Mouse (Mus musculus) spleen, embryonic (tissue): Measurements from ENCODE around the gene Pak1.

Experiments used
- CTCF ChIA-PET: fragments of 350-600 bp; sonication (Branson Sonifier 250); formaldehyde crosslinking; loops from one replicate; lab custom pipeline; 2022; lab: Charles Lee

Pak1 gene

GRCm38 (mm10) chr7:97775923-97776322 is 12.4 kb upstream of the Pak1 start:
- CTCF ChIA-PET = interaction anchor here (0.6 kb wide), 1 partner anchor 35 kb away, joined by 3 read pairs; no protein-coding TSS in a partner anchor

- CTCF ChIA-PET = no interaction called here
These were observed 11.2 kb upstream of the Pak1 start for GRCm38 (mm10) chr7:97777191-97777590.

DNA sequence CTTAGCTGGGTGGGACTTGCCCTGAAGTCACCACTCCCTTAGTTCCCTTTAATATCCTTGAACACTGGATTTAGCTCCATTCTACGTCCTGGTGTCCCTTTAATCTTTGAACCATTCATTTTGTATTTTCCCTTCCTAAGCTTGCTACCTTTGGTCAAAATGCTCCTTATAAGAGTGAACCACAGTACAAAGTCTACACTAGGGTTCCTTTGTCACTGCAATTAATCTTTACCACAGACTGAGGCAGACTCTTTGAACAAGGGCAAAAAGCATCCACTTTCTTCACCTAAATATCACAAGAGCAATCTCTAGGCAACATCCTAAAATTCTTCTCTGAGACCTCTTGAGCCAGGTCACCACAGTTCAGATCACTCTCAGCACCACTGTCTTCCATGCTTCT is 8.1 kb upstream of the Pak1 start:
- CTCF ChIA-PET = no interaction called here

- CTCF ChIA-PET = no interaction called here
These were observed 7.5 kb upstream of the Pak1 start for GRCm38 (mm10) chr7:97780815-97781214.

- CTCF ChIA-PET = no interaction called here
These were observed 6.8 kb upstream of the Pak1 start for GRCm38 (mm10) chr7:97781496-97781895.

DNA sequence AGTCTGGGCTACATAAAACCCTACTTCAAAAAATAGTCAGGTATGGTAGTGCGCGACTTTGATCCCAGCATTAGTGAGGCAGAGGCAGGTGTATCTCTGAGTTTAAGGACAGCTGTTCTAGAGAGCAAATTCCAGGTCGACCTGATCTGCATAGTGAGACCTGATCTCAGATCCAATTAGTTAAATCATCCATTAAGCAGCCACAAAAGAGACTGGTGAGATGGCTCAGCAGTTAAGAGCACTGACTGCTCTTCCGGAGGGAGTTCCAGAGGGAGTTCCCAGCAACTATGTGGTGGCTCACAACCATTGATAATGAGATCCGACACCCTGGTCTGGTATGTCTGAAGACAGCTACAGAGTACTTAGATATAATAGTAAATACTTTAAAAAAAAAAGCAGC is 4.8 kb upstream of the Pak1 start:
- CTCF ChIA-PET = no interaction called here

DNA sequence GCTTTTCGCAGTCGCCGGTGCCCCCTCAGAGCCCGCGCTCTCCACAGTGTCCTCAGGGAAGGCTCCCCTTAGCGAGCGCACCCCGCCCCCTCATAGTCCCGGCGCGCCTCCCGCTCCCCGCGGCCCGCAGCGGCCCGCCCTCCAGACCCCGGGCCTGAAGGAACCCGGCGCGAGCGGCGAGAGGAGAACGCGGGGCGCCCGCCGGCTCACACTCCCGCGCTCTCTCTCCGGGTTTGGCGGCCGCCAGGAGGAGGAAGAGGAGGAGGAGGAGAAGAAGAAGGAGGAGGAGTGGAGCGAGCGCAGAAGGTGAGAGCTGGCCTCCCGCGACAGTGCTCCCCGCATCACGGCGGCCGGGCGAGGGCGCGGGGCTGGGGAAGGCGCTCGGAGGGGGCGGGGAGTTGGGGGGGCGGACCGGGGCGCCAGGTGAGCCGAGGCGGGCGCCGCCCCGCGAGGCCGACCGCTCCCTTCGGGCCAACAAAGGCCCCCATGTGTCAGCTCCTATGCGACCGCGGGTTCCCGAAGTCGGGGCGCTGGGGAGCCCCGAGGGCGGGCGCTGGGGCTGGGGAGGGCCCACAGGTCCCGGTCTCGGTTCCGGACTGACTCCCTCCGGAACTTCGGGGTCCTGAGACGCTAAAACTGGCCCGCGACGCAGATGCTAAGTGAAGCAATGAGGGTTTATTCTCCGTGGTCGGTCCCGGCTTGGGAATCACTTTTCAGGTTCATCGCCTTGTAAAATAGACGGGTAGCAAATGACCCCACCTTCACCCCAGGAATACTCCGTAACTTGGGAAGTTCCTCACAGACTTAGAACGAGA is 535 bp downstream of the Pak1 start:
- CTCF ChIA-PET = interaction anchor here (0.5 kb wide), 1 partner anchor 45 kb away, joined by 4 read pairs; no protein-coding TSS in a partner anchor

DNA sequence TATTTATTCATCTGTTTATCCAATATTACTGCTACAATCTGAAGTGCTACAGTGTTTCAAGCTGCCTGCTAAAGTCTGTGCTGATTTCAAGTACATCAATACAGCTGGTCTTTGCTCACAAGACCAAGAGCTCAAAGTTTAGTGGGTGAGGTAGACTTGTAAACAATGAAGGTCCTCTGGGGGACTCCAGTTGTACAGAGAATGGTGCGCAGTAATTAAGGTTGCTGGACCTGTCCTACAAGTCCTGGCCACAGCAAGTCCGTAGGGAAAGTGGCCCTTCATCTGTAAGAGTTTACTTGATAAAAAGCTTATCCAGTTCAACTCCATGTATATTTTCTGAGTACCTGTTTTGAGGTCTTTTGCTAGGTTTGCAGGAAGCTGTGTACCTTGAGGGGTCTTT is 1.9 kb downstream of the Pak1 start:
- CTCF ChIA-PET = interaction anchor here (0.5 to 0.6 kb wide), 2 partner anchors 39 to 862 kb away, joined by 4 to 18 read pairs; no protein-coding TSS in a partner anchor

DNA sequence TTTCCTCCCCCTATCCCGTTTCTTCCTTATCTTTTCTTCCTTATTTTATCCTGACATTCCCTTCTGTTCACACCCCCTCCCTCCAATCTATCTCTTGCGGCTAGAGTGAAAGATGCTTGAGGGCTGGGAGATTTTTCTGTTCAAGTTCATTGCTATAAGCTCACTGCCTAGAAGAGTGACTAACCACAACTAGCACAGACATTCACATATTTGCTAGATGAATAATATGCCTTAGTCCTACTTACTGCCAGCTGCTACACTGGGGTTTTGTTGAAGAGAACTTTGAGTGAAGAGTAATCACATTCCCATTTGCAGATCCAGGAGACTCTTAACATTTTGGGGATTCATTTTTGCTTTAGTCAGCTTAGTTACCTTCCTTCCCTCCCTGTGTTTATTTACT is 4.0 kb downstream of the Pak1 start:
- CTCF ChIA-PET = no interaction called here

DNA sequence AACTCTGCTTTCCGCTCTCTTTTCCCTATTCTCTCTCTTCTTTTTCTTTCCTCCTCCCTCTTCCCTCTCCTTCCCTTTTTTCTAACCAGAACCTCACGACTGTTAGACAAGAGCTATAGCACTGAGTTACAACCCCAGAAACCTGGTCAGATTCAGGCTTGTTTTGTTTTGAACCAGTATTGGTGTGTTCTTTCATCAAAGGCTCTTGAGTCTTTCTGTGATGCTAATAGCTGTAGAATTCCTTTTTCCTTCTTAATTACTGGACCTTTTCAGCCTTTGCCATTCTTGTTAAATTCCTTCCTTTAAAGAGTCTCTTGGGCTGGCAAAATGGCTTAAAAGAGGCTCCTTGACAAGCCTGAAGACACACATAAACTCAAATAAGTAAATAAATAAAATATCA is 14.8 kb downstream of the Pak1 start:
- CTCF ChIA-PET = no interaction called here

GRCm38 (mm10) chr7:97804245-97805066 is 16.1 kb downstream of the Pak1 start:
- CTCF ChIA-PET = no interaction called here

DNA sequence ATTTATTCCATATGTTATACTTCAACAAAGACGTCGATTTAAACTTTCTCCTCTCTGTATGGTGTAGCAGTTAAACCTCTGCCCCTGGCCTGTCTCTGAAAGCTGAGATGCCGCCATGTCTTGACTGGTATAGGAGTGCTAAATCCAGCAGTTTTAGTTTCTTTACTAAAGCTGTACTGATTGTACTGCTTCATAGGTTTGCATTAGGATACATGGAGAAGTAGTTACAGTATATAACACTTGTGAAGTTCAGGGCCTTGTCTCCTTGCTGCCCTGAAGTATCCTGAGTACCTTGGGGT is 16.7 kb downstream of the Pak1 start:
- CTCF ChIA-PET = no interaction called here

DNA sequence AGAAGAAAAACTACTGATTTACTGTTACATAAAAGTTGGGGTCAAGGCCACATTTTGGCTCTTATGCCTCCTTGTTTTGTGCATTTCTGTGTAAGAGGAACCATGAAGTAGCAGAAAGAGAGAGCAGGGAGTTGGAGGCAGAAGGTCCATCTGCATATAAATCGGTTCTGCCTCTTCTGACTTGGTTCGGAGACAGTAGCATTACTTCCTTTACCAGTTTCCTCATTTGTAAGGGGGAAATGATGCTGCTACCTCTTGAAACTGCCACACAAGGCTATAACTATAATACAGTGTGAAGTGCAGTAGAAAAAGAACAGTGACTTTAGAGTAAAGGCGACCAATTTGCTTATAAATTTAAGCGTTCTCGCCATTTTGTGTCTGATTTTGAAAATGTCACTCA is 21.0 kb downstream of the Pak1 start:
- CTCF ChIA-PET = no interaction called here

GRCm38 (mm10) chr7:97821875-97822274 is 33.5 kb downstream of the Pak1 start:
- CTCF ChIA-PET = no interaction called here

DNA sequence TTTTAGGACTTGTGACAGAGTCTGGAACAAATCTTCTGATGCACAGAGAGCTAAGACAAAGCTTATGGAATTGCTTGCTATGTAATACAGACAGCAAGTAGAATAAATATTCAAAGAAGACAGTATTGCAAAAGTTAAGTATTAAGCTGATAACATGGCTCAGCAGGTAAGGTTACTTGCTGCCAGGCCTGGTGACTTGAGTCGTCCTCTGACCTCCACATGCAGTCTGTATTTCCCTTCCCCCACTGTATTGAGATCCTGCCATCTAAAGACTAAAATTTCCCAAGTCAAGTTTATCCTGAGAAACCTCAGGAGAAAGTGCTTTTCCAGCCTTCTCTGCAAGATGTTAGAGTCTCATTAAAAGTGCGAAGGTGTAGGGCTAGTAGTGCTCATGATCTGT is 40.8 kb downstream of the Pak1 start:
- CTCF ChIA-PET = interaction anchor here (0.7 kb wide), 1 partner anchor 39 kb away, joined by 4 read pairs; no protein-coding TSS in a partner anchor

DNA sequence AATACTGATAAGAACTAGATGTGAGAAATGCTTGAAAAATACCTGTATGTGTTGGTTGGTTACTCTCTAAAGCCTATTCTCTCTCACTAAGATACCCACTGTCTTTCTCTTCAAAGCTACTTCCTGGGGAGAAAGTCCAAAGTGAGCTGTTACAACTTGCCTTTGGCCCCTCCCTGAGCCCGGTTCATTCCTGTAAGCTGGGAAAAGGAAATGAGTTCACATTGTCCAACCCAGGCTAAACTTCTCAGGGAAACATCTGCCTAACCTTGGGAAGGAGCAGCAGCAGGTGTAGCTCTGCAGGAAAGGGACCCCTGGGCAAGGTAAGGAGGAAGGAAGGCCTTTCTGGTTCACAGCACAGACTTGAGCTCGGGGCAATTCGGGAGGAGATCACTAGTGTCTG is 42.4 kb downstream of the Pak1 start:
- CTCF ChIA-PET = interaction anchor here (1.5 kb wide), 1 partner anchor 82 kb away, joined by 8 read pairs; no protein-coding TSS in a partner anchor

- CTCF ChIA-PET = no interaction called here
These were observed 44.6 kb downstream of the Pak1 start for GRCm38 (mm10) chr7:97832987-97833386.

DNA sequence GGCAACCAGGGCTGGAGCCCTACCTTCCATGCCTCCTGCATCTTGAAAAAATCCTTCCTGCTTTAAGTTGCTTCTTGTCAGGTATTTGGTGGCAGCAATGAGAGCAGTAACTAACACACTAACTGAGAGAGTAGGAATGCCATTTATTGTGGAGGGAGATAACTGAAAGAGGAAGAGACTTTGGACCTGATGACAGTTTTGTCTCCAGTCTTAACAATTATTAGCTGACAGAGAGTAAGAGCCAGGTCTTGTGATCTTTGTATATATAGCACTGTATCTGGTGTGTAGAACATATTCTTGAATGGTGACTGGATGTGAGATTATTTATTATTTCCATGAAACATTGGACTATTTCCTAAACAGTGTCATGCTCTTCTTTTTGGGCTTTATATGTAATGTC is 50.2 kb downstream of the Pak1 start:
- CTCF ChIA-PET = no interaction called here

DNA sequence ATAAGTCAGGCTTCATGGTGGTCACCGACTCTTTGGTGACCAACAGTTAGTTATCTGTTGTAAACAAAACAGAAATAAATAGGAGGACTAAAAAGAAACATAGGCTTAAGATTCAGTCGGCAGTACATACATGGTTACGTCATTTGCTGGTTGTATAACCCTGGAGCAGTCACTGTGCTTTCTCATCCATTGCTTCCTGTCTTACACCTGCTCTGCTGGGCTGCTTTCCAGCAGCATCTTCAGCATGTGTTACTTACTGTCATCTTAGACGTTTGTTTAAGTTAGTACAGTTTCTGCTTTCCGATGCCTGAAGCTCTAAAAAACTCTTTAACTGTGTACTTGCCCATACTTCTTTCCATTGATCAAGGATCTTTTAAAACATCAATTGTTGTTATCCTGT is 53.0 kb downstream of the Pak1 start:
- CTCF ChIA-PET = no interaction called here

GRCm38 (mm10) chr7:97842332-97842731 is 54.0 kb downstream of the Pak1 start:
- CTCF ChIA-PET = no interaction called here

- CTCF ChIA-PET = interaction anchor here (0.5 kb wide), 1 partner anchor 290 kb away, joined by 3 read pairs; no protein-coding TSS in a partner anchor
These were observed 54.6 kb downstream of the Pak1 start for GRCm38 (mm10) chr7:97842806-97843570.

DNA sequence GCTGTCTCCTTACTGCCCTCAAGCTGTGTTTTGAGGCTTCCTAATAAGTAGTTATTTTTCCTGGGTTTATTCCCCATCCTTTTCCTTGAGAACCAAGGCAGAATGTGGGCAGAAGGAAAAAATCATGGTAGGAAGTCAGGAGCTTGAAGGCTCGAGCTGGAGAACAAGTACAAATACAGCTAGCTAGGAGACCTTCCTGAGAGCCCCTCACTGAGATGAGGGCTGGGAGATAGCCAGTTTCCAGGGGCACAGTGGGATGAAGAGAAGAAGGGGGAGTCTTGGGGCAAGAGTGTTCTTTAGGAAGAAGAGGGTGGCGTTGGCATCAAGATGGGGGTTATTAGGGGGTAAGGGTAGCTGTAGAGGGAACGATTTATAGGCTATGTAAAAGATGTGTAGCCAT is 56.1 kb downstream of the Pak1 start:
- CTCF ChIA-PET = no interaction called here
